Mouse (Mus musculus) lung, adult 2 months (tissue): Measurements from ENCODE around the gene Usp12.

Experiments used
- CTCF ChIP-seq: fragments of 200-500 bp; IDR thresholded peaks from 2 replicates; pipeline ENCODE4 v1.5.1; 2011; ENCODE audit warnings: mild to moderate bottlenecking, low read length, control low read depth; ENCODE audit not compliant: insufficient read depth
- POLR2A ChIP-seq: fragments of 200-500 bp; IDR thresholded peaks from 2 replicates; pipeline ENCODE4 v1.6.1; 2011; ENCODE audit warnings: low read depth, mild to moderate bottlenecking, control low read depth, low read length, borderline replicate concordance; ENCODE audit errors: extremely low read depth

DNA sequence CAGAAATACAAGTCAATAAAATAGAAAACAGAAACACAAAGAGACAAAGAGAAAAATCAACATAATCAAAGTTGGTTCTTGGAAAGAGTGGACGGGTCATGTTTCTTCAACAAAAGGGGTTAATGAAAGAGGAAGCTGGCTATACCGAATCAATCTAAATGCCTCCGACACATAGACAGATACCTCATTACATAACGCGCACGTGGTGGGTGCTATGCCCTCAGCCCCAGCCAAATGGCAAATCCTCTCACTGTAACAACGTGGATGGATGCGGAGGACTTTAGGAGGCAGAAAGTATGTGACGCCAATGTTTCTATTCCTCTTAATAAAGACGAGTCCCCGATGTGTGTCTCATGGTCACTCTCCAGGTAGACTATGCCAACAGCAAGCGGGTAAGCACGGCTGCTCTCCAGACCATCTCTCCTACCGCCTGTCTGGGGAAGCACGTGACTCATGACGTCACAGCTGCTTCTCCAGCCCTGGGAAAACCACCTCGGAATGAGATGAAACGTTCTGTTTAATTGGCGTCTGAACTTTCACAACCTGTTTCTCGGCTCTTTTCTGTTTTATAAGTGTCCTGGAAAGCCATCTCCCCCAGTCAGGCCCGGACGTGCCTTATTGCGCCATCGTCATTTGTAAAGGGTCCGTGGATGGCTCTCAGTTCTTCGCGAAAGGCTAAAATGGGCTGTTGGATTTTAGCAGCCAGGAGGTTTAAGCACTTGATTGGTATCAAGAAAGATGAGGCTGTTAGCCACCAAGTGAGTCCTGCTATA, 75.0 kb downstream of the Usp12 start:
- TF ChIP-seq CTCF (no peak), POLR2A (no peak)
